Mouse (Mus musculus) embryonic facial prominence, embryonic 11.5 days (tissue): ENCODE data around the gene Rara. TPM values are rescaled to one million over a fixed set of nuclear protein-coding genes. Genes with fewer than 3 reads are reported as not detected.

Experiments used
- ATAC-seq: fragments of 200-750 bp; cut with Nextera tagmentation; replicated peaks from 2 replicates; pipeline ENCODE4 v1.8.0; 2017; ENCODE audit warnings: low read depth; ENCODE audit not compliant: insufficient number of reproducible peaks, low FRiP score, low TSS enrichment
- DNase-seq: peaks from one replicate; pipeline ENCODE4 v3.0.0-alpha.2; 2015; ENCODE audit warnings: low spot score
- H3K27ac ChIP-seq: fragments of 300-500 bp; sonication (generic); replicated peaks from 2 replicates; pipeline ENCODE4 v1.5.1; 2014; ENCODE audit warnings: mild to moderate bottlenecking, low read depth, low read length, control low read depth
- H3K27me3 ChIP-seq: fragments of 300-500 bp; sonication (generic); 2 replicates; pipeline ENCODE4 v1.6.1; 2014; ENCODE audit warnings: mild to moderate bottlenecking, low read length, moderate library complexity, mixed read lengths; ENCODE audit not compliant: control insufficient read depth, insufficient read depth
- H3K36me3 ChIP-seq: fragments of 300-500 bp; sonication (generic); replicated peaks from 2 replicates; pipeline ENCODE4 v1.6.1; 2014; ENCODE audit warnings: low read depth, mild to moderate bottlenecking, low read length, moderate library complexity, mixed read lengths; ENCODE audit not compliant: control insufficient read depth, insufficient read depth
- H3K4me1 ChIP-seq: fragments of 300-500 bp; sonication (generic); 2 replicates; pipeline ENCODE4 v1.6.1; 2014; ENCODE audit warnings: low read length, mixed read lengths; ENCODE audit not compliant: control insufficient read depth, insufficient read depth
- H3K4me2 ChIP-seq: fragments of 300-500 bp; sonication (generic); 2 replicates; pipeline ENCODE4 v1.6.1; 2014; ENCODE audit warnings: low read depth, mild to moderate bottlenecking, control low read depth, low read length, moderate library complexity
- H3K4me3 ChIP-seq: fragments of 300-500 bp; sonication (generic); 2 replicates; pipeline ENCODE4 v1.5.1; 2014; ENCODE audit warnings: low read depth, low read length, control low read depth
- H3K9ac ChIP-seq: fragments of 300-500 bp; sonication (generic); replicated peaks from 2 replicates; pipeline ENCODE4 v1.6.1; 2014; ENCODE audit warnings: mild to moderate bottlenecking, control low read depth, low read length
- H3K9me3 ChIP-seq: fragments of 300-500 bp; sonication (generic); replicated peaks from 2 replicates; pipeline ENCODE4 v1.6.1; 2016; ENCODE audit warnings: mild to moderate bottlenecking, low read length, inconsistent platforms, mixed read lengths; ENCODE audit not compliant: control insufficient read depth
- WGBS: fragments of 180-500 bp; shearing (Covaris S2); extraction: QIAGEN DNeasy Blood & Tissue Kit; methylation state at CpG from one replicate; pipeline ENCODE4 v1.1.7; 2014; 5-methylcytosine and 5-hydroxymethylcytosine counted together
- polyA plus RNA-seq: library from polyadenylated mRNA; unstranded; fragments of >200 nt; fragmentation: Nextera tagmentation; extraction: Ambion mirVana; gene quantifications from 2 replicates; pipeline ENCODE4 v1.2.1, GENCODE M21; 2014

The Rara gene
- polyA plus RNA-seq, 1 experiment from 2014 or later = 32.7 TPM

DNA sequence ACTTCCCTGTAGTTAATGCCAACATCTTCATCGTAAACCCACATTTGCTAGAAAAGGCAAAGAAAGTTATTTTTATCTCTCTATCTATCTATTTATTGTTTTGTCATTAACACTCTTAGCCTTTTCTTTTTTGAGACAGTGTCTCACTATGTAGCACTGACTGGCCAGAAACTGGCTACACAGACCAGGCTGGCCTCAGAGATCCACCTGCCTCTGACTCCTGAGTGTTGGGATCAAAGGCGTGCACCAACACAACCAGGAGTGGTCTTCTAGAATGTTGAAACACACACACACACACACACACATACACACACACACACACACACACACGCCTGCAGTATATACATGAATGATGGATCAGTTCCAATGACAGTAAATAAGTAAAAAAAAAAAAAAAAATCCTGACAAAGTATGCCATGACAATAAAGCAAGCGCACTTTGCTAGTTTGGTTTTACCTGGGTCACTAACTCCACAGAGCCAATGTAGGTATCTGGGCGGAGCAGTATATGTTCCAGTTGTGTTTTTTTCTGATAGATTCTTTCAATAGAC, 94.8 kb downstream of the Rara start:
- H3K4me3 ChIP-seq = peak overlapping the region; percentile 68
- ATAC-seq (no peak), DNase-seq (no peak)
- H3K9me3 ChIP-seq = no peaks in the 10 kb centered on the region
- no peak overlapping the region for H3K9ac ChIP-seq
- H3K36me3 ChIP-seq = peaks cover 10% of the 10 kb centered on the region
- no peaks in the 10 kb centered on the region; the same call in 1 of the 2 replicates for H3K4me1 ChIP-seq
- H3K27ac ChIP-seq = no peak overlapping the region
- H3K27me3 ChIP-seq = no peaks in the 10 kb centered on the region
- 89% methylated on average over 5 of the region's 5 CpGs for WGBS
- H3K4me2 ChIP-seq = peak overlapping the region; percentile 36

DNA sequence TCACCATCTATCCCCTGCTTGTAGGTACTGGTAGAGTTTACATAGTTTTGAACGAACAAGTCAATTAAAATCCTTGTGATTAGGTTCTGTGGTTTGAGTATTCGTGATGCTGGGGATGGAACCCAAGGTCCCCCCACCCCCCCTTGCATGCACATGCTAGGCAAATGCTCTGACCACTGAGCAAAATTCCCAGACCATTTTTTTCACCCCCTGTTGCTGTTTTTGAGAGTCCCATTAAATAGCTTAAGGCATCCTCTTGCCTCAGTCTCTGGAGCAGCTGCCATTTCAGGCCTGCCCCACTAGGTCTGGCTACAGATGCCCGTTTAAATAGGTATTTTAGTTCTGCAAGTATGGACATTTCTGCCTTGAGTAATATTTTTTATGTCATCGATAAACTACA, 95.5 kb downstream of the Rara start:
- H3K36me3 ChIP-seq = peaks cover 7% of the 10 kb centered on the region
- H3K4me1 ChIP-seq = no peaks in the 10 kb centered on the region; the same call in 1 of the 2 replicates
- WGBS = 8% methylated on average over 4 of the region's 4 CpGs
- H3K27me3 ChIP-seq = no peaks in the 10 kb centered on the region
- peak overlapping the region; percentile 52 for H3K4me2 ChIP-seq
- ATAC-seq (no peak), DNase-seq (no peak)
- H3K4me3 ChIP-seq = peak overlapping the region; percentile 68
- H3K27ac ChIP-seq = no peak overlapping the region
- peak overlapping the region; percentile 88 for H3K9ac ChIP-seq
- H3K9me3 ChIP-seq = no peaks in the 10 kb centered on the region

DNA sequence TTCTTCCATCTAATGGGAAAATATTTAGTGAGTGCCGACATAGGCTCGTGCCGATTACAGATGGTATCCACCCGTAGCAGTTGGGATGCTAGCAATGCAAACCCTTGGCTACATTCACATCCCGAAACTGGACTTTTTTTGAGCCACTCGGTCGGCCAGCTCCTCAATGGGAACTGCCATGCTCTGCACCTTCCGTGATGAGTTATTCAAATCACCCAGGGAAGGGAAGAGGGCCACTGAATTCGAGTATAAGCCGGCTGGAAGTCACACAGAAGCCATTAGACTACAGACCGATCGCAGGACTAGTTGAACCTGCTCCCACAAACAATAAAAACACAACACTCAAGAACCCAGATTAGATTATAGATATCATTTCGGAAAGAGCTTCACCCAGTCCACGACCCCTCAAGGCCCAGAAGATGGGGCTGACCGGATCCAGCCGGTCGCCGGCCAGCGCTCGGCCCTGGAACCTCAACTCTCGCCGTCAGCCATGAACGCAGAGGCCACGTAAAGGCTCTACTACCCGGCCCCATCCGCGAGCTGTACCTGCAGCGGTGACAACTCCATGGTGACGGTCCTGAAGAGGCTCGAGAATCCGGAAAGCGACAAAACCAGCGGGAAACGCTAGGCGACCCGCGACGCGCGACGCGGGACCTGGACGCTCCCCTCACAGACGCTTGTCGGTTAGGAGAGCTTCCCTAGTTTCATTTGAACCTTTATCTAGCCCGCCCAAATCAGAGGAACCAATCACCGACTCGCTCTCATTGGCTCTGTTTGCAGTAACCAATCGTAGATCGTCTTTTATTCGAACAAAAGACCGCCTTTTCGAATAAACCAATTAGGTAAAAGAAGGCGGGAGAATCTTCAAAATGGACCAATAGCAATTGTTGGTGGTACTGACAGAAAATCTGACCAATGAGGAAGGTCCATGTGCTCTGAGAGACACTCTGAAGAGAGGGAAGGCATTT, 96.2 kb downstream of the Rara start, which contains the start of gene Top2a:
Top2a (minus strand) TSS at position 690 of the 968 bp plus-strand sequence.
- peaks cover 7% of the 10 kb centered on the region for H3K36me3 ChIP-seq
- peak within 1 kb of the TSS; percentile 88 for H3K9ac ChIP-seq
- peak within 1 kb of the TSS; percentile 68 for H3K27ac ChIP-seq
- under 1% methylated on average over 54 of the region's 54 CpGs for WGBS
- DNase-seq (peak; percentile 98), ATAC-seq (peak; percentile 91)
- no peaks in the 10 kb centered on the region for H3K27me3 ChIP-seq
- H3K4me2 ChIP-seq = peak within 1 kb of the TSS; percentile 52
- H3K4me3 ChIP-seq = peak within 1 kb of the TSS; percentile 68
- no peaks in the 10 kb centered on the region; the same call in 1 of the 2 replicates for H3K4me1 ChIP-seq
- no peaks in the 10 kb centered on the region for H3K9me3 ChIP-seq

Other genes with a start within 250 kb of the Rara start
- gene Psmd3, start 245.3 kb upstream of the Rara start, polyA plus RNA-seq = 141 and 153 TPM in 2 replicates
- gene Csf3, start 226.6 kb upstream of the Rara start, polyA plus RNA-seq = not detected in 2 replicates
- gene Med24, start 198.4 kb upstream of the Rara start, polyA plus RNA-seq = 54.8 and 55.1 TPM in 2 replicates
- 19.7 and 20.3 TPM in 2 replicates for gene Thra, start 187.2 kb upstream of the Rara start, polyA plus RNA-seq
- 0.69 and 1.2 TPM in 2 replicates for gene Nr1d1, start 152.5 kb upstream of the Rara start, polyA plus RNA-seq
- 20.2 and 22.0 TPM in 2 replicates for gene Msl1, start 132.3 kb upstream of the Rara start, polyA plus RNA-seq
- gene Casc3, start 122.9 kb upstream of the Rara start, polyA plus RNA-seq = 41.9 and 44.3 TPM in 2 replicates
- gene Rapgefl1, start 91.0 kb upstream of the Rara start, polyA plus RNA-seq = 1.1 TPM in 2 replicates
- gene Wipf2, start 64.2 kb upstream of the Rara start, polyA plus RNA-seq = 4.4 and 4.6 TPM in 2 replicates
- gene Cdc6, start 20.0 kb upstream of the Rara start, polyA plus RNA-seq = 55.4 and 57.1 TPM in 2 replicates
- gene Gjd3, start 55.2 kb downstream of the Rara start, polyA plus RNA-seq = 0.25 and 0.43 TPM in 2 replicates
- gene Top2a, start 96.4 kb downstream of the Rara start, polyA plus RNA-seq = 397 and 439 TPM in 2 replicates
- 477 and 548 TPM in 2 replicates for gene Igfbp4, start 113.4 kb downstream of the Rara start, polyA plus RNA-seq
- 0.22 and 0.86 TPM in 2 replicates for gene Tns4, start 161.5 kb downstream of the Rara start, polyA plus RNA-seq
- gene Ccr7, start 227.3 kb downstream of the Rara start, polyA plus RNA-seq = 0.31 and 0.60 TPM in 2 replicates